Mouse (Mus musculus) right cerebral cortex, postnatal 25 days (tissue): ENCODE data around the gene Cysrt1.
"Not testable (repeated sequence)": the region's sequence is repeated elsewhere in the genome, so short reads cannot be mapped to it uniquely, and the experiment has no call there.

ENCODE experiments used
- DNase-seq: peaks from one replicate; pipeline ENCODE4 v3.0.0; 2022

The Cysrt1 gene

DNA sequence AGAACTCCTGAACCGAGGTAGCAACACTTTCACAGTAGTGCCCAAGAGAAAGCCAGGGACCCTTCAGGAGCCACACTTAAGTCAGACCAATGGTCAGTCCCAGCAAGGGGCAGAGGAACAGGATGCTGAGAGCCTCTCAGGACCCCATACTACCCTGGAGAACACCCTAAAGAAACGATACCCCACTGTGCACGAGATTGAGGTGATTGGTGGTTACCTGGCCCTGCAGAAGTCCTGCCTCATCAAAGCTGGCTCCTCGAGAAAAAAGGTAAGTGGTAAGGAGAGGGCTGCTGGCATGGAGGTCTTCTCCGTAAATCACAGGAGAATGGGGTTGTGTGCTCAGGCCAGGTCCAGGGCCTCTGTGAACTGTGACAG is 22.0 kb upstream of the Cysrt1 start:
- DNase-seq = no peak

DNA sequence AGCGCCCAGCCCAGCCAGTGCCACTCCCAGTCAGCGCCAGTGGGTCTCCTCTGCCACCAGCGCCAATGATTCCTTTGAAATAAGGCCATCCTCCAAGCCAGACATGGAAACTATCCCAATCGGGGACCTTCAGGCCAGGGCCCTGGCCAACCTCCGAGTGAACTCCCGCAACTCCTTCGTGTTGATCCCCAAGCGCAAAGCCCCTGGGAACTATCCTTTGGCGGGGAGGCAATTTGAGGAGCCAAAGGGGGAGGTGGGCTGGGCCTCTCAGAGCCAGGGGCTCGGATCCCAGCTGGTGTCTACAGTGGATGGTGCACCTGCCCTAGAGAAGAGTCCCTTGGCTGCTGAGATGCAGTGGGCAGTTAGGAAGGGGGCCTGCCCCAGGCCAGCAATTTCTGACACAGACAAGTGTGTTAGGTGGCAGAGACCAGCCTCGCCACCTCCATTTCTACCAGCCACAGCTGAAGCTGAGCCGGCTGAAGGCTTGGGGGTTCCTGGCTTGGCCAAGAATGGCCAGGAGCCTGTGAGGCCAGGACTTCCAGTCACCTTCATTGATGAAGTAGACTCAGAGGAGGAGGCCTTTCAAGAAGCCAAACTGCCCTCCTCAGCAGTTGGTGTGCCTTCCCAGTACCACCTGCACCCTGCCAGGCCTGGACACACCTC is 21.5 kb upstream of the Cysrt1 start:
- DNase-seq = no peak

DNA sequence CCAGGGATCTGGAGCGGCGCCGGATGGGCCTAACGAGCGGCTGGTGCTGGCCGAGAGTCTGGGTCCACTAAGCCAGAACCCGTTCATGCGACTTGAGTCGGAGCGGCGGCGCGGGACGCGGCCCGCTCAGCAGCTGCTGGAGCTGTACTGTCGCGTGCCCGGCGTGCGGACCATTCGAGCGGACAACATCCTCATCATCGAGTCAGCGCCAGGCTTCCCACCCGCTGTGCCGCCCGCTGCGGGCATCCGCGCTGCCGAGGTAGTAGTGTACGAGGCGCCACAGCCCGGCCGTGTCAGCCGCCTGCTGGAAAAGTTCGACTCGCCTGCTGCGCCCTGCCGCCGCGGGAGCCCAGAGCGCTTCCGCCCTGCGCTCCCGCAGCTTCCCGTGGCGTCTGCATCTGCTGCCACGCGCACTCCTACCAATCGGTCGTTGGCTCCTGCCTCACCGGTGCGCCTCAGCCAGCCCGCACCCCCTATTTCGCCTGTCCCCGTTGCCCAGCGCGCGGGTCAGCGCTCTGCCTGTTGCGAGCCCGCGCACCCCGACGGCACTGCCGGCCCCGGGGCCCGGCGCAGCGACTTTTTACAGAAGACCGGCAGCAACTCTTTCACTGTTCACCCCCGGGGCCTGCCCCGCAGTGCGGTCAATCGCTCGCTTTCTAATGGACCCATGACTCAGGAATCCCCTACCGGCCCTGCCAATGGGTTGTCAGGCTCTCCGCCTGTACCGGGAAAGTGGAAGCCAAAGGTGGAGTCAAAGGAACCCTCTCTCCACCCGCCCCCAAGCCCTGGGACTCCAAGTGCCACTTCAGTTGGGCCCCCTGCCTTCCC is 20.8 kb upstream of the Cysrt1 start:
- DNase-seq = peak; percentile 61

DNA sequence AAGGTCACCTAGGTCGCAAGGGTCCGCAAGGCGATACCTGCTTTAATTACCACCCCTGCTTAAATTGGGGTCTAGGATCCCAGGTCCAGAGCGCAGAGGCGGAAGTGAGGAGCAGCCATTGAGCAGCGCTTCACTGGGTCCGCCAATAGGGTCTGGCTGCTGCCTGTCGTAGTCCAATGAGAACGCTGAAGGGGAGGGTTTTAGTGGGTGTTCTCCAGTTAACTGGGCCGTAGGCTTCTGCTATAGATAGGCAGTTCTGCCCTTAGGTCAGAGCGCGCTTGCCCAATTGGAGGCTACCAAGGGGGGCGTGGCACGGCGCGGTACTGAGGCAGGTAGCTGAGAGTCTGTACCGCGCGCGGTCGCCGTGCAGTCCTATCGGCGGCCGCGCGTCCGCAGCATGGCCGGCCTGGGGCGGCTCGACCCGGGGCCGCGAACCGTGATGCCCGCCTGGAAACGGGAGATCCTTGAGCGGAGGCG is 20.1 kb upstream of the Cysrt1 start, which contains the start of gene Tprn:
Gene Tprn, plus strand, starts transcription at position 328 of the 477 bp plus-strand sequence.
- DNase-seq = peak; percentile 91

DNA sequence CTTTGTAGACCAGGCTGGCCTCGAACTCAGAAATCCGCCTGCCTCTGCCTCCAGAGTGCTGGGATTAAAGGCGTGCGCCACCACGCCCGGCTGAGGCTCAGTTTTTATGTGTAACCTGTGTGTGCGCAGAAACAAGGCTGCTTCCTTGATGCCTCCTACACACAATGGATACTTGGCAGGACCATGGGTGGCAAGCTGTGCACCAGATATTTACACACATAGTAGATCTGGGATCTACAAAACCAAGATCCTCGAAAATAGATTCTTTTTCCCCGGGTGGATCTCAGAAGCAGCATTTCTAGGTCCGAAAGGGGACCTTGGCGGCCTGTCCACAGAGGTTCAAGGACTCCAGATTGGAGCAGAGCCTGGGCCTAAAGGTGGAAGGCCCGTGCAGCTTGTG is 19.6 kb upstream of the Cysrt1 start:
- no peak for DNase-seq

DNA sequence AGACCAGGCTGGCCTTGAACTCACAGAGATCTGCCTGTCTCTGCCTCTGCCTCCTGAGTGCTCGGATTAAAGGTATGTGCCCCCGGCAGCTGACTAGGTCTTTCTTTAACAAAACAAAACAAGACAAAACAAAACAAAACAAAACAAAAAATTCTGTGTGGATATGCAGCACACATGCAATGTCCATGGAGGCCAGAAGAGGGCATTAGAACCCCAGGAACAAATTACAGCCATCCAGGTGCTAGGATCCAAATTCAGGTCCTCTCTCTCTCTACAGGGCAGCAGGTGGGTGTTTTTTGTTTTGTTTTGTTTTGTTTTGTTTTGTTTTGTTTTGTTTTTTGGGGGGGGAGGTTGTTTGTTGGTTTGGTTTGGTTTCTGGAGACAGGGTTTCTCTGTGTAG is 16.6 kb upstream of the Cysrt1 start:
- DNase-seq = no peak

DNA sequence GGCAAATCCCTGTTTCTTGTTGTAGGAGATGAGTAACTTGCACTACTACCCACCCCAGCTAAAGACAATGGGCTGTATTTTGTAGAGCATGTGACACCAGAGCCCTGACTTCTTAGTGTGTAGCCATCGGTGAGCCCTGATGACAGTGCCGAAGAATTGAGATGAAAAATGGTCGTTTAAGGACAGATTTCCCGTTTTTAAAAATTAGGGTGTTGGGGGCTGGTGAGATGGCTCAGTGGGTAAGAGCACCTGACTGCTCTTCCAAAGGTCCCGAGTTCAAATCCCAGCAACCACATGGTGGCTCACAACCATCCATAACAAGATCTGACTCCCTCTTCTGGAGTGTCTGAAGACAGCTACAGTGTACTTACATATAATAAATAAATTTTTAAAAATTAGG is 15.0 kb upstream of the Cysrt1 start:
- DNase-seq = not testable (repeated sequence)

DNA sequence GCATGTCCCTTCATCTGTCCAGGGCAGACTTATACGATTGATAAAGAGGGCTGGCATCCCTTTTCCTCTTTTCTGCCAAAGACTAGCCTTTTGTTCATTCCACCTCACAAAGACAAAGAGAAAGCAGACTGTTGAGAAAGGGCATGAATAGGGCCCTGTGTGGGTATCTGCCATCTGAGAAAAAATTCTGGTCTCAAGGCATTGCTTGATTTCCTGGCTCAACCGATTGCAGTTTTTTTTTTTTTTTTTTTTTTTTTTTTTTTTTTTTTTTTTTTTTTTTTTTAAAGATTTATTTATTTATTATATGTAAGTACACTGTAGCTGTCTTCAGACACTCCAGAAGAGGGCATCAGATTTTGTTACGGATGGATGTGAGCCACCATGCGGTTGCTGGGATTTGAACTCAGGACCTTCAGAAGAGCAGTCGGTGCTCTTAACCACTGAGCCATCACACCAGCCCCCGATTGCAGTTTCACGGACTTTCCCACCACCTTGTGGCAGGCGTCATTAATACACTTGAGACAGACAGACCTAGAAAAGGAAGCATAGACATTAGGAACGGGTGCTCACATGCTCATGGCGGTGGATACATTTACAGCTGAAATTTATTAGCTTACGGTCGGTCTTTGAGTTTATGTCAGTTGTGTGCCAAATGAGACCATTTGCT is 14.3 kb upstream of the Cysrt1 start:
- not testable (repeated sequence) for DNase-seq

DNA sequence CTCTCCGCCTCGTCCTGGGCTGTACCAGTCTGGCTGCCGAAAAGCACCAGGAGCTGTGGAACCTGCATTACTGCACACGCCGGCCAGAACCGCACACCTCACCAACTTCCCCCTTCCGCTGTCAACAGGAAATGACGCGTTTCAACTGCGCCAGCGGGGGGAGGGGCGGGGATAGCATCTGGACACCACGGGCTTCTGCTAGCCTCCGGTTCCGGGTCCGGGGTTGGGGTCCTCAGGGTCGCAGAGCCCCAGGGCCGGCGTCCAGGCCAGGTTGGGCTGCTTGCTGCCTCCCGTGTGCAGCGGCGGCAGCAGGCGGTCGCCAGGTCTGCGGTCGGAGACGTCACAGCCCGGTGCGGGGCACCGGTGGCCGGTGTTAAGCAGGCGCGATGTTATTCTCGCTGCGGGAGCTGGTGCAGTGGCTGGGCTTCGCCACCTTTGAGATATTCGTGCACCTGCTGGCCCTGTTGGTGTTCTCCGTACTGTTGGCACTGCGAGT is 13.1 kb upstream of the Cysrt1 start, which contains the start of gene Tmem203:
Gene Tmem203, plus strand, starts transcription at position 156 of the 496 bp plus-strand sequence.
- peak; percentile 87 for DNase-seq

DNA sequence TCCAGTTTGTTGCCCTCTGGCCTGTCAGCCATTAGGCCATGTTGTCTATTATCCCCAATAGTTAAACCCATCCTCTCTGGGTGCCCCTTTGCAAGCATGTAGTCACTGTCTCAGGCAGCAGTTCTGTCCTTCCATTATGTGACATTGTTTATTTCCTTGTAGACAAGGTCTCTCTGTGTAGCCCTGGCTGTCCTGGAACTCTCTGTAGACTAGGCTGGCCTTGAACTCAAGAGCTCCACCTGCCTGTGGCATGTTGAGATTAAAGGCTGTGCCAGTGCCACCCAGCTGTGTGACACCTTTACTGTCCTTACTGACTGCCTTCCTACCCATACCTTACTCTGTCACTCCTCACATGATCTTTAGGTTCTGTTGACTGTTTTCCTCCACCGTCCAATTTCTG is 10.1 kb upstream of the Cysrt1 start:
- no peak for DNase-seq

DNA sequence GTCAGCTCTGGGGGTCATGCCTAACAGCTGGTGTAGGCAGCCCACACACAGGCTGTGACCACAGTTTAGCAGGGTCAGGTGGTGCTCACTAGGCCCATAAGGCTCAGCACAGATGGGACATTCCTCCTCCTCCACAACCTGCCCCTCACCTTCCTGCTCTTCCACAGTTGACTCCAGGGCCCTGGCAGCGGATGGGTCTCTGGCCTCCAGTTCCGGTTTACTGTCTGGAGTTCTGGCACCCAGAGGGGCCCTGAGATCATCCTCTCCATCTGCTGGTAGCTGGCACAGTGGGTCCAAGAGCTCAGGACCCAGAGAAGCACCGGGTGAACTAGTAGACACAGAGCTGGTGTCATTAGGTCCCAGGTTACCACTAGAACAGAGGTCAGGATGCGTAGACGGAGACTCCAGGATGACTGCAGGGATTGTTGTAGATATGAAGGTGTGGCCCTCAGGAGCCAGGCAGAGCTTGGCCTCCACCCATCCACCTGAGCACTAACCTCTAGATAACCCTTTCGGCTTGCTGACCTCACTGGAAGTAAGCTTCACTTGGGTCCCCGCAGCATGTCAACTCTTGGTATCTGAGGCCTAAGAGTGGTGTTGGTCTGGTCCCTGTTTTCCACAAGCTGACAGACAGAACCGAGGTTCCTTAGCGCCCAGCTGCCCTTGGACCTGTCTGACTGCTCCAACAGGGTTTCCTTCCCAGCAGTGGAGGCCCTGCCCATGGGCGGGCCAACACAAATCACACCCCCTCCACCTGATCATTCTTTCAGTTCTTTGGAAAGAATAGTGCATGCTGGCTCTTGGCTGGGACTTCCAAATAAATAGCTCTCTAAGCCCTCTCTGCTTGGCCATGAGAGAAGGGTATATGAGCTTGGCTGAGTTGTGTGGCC is 4.2 kb upstream of the Cysrt1 start, which contains the start of gene AL732309.1:
Gene AL732309.1, minus strand, starts transcription at position 681 of the 890 bp plus-strand sequence.
- DNase-seq = no peak

DNA sequence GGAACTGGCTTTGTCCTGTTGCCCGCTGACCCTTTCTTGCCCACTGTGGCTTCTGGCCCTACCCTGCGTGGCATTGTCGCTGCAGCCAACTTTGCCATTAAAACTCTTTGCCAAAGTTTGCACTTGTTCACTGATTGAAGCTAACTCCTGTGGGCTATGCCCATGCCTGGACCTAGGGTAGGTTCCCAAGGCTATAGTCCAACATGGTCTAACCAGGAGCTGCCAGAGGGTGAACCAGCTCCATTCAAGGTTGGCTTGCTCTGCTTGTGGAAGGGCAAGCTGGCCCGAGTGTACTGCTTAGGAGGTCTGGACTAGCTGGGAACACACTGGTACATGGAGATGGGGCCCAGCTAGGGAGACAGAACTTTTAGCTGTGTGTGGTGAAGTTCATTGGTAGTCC is 1.9 kb upstream of the Cysrt1 start:
- DNase-seq = no peak

DNA sequence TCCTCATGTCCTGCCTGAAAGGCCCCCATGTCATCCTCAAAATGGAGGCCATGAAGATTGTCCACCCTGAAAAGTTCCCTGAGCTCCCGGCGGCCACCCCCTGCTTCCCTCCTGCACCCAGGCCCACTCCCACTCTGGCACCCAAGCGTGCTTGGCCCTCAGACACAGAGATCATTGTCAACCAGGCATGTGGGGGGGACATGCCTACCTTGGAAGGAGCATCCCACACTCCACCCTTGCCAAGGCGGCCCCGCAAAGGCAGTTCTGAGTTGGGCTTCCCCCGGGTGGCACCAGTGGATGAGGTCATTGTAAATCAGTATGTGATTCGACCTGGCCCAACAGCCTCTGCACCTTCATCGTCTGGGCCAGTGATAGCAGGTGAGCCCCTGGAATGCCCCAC is 1.1 kb upstream of the Cysrt1 start:
- no peak for DNase-seq

DNA sequence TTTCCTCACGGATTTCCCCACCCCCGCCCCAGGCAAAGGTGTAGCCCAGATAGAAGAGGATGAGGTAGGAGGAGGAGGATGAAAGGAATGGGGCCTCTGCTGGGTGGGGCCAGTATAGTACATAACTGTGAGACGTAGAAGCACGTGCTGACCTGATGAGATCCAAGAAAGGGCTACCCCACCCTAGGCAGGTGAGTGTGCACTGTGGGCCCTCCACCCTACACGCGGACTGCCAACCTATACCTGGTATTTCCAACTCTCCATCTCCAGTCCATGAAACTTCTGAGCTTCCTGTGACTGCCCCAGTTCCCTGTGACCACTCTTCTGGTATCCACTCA is 845 bp downstream of the Cysrt1 start:
- DNase-seq = no peak

DNA sequence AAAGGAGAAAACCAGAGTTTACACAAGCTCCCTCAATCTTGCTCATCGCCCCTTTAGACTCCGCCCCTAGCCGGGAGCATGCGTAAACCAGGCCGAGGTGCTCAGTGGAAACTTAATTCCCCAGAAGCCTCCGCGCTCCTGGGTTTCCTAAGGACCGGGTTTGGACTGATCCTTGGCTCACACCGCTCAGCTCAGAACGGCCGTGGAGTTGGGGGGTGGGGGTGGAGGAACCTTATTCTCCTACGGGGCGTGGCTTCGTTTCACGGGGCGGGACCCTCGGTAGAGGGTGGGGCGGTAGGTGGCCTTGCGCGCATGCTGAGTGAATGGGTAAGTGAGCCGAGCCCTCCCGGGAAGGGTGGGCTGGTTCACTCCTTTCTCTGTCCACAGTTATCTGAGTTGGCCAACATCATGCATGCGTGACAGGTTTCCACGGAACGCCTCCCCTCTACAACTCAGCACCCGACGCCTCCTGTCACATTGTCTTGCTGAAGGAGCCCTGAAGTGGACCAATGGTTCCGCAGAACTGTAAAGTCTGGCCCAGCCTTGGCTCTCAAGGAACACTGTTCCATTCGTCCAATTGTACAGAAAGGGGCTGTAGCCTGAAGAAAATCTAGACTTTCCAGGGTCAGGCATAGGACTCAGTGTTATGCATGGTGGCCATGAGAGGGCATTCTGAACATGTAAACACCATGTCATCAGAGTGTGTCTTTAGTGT is 1.4 kb downstream of the Cysrt1 start:
- DNase-seq = peak; percentile 66

DNA sequence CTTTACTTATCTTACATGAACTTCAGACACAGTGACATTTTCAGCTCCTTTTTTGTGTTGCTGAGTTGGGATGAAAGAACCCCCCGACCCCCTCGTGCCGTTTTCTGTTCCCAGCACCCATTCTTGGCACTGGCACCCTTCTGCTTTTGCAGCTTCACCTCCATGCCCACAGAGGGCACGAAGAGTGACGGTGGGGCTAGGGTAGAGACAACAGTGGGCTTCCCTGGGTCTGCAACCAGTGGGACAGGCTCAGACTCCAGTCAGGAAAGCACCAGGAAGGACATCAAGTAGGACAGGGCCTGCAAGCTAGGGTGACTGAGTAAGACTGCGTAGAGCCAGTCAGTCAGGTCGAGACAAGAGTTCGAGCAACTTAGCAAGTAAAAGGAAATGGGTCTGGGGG is 1.9 kb downstream of the Cysrt1 start:
- no peak for DNase-seq

DNA sequence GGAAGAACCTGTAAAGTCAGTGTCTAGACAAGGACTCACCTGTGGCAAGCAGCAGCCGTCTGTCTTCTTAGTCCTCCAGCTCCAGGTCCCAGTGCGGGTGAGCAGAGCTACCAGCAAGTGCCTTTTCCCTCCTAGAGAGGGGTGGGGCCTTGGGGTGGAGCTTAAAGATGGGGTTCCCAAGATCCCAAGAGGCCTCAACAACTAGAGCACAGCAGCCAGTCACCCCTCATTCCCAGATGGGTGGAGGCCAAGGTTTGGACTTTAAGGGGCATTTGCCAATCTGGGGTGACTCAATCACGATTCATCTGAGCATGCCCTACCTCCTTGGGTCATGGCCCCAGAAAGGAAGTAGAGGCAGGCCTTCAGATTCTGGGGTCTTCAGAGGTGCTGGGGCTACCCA is 2.5 kb downstream of the Cysrt1 start:
- no peak for DNase-seq

DNA sequence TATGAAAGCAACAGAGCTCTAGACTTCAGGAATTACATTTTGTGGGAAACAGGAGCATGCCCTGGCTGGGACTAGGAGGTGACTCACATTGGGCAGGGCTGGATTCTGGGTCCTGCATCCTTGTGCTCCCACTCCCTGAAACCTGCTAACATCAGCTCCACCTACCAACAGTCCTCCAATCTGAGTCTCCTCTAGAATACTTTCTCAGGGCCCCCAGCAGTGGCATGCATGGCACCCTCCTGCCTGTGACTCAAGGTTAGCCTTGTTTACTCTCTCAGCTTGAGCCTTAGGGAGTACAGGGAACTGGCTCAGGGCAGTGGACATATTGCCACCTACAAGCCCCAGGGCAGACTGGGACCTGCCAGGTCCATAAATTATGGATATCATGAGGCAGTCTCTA is 4.1 kb downstream of the Cysrt1 start:
- DNase-seq = no peak

DNA sequence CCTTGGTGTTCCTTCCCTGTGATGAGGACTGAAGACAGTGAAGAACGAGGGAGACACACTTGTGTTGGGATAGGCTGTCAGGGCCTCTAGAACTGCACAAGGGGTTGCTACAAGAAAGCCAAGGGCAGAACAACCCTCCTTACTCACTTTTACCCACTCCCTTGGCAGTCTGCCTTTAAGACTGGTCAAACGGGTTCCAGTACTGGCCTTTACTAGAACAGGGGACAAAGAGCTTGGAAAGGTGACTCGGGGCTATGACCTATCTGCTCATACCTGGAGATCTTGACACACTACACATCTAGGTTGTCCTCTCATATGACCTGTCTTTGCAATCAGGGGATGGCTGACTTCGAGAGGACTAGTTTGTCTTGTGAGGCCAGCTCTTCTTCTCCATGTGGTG is 4.7 kb downstream of the Cysrt1 start:
- no peak for DNase-seq

DNA sequence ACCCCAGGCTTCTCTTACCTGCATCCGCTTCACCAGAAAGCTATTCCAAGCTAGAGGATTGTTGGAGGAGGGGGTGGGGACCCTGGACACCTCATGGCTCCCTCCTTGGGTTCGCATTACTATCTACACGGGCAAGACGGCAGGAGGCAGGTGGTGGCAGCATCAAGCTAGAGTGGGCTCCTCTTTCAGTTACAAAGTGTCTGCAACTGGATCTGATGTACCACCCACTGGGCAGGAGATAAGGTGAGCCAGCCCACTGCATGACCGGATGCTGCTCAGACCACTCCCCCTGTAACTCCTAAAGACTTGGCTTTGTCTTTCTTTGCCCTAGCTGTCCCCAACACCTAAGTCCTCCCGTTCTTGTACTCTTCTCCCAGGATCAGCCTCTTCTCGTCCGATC is 5.6 kb downstream of the Cysrt1 start, which contains the start of gene Rnf224:
Gene Rnf224, minus strand, starts transcription at position 174 of the 400 bp plus-strand sequence.
- no peak for DNase-seq

DNA sequence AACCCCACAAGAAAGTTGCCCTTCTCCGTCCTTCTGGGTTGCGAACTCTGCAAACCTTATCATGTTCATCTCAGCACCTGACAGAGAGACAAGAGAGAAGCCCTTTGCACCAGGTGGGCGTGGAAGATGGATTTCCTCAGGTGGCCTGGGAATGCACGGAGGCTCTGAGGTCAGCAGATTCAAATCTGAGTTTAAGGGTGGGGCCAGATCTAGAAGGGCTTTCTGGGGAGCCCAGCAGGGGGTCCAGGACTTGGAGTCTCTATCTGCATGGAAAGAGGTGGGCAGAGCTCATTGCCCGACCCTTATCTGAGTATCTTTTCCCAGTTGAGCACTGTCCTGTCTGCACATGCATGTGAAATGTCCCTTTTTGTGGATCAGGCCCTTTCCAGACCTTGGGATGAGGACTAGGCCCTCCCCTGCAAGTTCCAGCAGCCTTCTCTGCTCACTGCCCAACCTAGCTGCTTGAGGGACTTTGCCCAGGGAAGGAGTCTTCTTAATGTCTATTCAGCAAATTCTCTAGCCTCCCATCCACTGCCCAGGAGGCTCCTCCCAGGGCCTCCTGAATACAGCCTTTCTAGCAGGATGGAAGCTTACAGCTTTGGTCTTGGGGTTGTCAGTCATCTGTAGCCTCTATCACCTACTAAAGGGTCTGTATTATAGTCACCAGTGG is 7.6 kb downstream of the Cysrt1 start:
- DNase-seq = no peak
